Mouse (Mus musculus): ENCODE results near the gene Pmpcb.
A peak's percentile ranks its signal among the peaks of the same experiment; 100 is the strongest.
"Not testable (repeated sequence)": the region's sequence is repeated elsewhere in the genome, so short reads cannot be mapped to it uniquely, and the experiment has no call there.

The Pmpcb gene

DNA sequence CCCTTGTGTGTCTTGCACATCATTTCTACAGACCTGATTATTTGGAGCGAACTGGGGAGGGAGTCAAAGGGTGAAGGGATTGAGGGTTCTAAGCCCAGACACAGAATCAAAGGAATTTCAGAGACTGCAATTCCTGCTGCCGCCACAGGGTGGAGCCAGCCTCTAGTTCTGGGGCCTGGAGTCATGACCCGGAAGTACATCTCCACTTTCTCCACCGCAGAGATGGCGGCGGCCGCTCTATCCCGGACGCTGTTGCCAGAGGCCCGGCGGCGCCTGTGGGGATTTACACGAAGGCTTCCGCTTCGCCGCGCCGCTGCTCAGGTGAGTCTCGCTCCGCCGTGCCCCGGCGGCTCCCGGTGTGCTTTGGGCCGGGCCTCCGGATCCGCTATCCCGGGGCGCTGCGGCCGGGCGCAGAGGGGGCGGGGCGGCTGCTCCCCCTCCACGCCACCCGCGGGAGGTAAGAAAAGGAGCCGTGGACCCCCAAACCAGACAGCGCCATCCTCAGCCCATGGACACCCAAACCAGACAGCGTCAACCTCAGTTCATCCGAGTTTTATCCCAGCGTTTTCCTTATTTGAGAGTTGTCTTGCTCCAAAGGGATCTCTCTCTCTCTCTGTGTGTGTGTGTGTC is at the start of gene Pmpcb:
Gene Pmpcb, plus strand, starts transcription at position 186 of the 630 bp plus-strand sequence.
- peak; percentile 91 for DNase-seq

DNA sequence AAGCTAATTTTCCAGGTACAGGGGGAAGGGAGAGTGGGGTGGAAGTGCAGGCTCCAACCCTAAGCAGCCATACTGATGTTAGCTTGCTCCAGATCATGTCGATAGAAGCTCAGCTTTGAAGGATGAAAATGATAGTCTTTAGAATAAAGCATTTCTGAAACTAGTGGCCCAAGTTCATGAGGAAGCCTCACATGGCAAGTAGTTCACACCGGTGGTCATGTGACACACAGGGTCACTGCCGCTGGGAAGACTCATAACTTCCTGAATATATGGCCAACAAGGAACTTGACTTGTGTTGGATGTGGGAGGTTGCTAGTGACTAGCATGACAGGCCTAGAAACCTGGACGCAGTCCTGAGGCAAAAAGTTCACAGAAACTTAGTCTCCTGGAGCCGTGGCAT is 44.7 kb upstream of the Pmpcb start:
- no peak for DNase-seq

DNA sequence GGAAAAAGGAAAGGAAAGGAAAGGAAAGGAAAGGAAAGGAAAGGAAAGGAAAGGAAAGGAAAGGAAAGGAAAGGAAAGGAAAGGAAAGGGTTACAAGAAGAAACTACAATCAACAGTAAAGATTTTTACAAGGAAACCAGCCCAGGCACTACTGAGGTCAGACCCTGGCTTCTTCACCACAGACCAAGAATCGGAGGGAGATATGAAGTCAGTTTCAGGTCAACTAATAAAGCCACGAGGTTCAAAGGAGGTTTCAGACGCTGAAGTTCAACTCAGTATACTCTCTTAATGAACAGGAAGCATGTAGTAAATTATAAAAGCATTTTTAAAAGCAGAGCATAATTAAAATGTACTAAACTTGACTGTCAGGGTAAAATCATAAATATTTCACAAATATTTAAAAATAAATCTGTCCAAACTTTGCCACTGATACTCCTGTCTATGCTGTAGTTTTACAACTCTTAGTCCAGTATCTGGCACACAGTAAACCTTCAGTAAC is 43.5 kb upstream of the Pmpcb start:
- no peak for DNase-seq

DNA sequence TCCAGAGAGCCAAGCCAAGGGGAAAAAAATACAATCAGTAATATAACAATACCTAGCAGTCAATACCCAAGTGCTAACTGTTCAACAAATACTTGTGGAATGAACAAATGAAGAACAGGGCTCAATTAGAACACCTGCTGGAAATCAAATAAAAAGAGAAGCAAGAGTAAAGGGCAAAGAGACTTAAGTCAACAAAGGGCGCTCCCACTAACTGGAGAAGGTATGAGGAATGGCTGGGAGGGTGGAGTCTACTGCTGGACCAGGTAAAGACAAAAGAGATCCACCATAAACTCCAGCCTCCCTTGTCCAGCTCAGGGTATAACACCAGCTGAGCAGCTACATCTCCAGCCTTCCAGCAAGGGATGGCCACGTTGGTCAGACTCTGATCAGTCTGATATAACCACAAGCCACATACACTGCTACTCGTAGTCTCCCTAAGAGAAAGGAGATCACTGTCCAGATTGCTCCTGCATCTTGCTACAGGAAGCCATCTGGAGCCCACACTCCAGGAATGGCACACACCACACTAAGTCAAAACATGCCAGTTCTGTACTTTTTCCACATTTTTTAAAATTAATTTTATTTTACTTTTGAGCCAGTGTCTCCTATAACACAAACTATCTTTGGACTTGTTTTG is 42.0 kb upstream of the Pmpcb start:
- DNase-seq, result no peak

DNA sequence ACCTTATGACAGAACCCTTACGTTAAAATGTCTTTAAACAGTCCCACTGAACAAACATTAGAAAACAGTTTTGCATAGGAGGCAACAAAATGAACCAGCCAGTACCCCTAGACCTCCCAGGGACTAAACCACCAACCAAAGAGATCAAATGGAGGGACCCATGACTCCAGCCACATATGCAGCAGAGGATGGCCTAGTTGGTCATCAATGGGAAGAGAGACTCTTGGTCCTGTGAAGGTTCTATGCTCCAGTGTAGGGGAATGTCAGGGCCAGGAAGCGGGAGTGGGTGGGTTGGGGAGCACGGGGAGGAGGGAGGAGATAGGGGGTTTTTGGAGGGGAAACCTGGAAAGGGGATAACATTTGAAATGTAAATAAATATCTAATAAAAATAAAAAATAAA is 37.4 kb upstream of the Pmpcb start:
- DNase-seq, result not testable (repeated sequence)

DNA sequence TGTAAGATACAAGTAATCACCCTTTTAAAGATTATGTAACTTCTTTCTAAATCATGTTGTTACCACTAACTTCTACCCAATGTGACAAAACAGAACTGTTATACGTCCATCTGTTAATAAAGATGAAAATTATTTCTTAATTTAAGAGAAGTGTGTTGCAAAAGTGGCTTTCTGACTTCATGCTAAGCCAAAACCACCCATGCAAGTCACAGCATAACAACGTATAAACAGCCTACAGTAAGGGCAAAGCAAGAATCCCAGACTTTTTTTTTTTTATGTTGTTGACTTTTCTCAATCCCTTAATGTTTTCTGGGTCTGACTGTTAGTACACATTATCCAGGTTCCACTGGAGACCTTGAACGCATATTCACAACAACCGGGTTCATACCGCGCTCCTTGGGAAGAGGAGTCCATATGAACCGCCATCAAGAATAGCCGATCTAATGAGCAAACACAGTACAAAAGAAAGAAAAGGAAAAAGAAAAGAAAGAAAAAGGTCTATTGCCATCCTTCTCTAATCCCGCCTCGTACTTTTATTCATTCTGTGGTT is 36.6 kb upstream of the Pmpcb start:
- no peak for DNase-seq

DNA sequence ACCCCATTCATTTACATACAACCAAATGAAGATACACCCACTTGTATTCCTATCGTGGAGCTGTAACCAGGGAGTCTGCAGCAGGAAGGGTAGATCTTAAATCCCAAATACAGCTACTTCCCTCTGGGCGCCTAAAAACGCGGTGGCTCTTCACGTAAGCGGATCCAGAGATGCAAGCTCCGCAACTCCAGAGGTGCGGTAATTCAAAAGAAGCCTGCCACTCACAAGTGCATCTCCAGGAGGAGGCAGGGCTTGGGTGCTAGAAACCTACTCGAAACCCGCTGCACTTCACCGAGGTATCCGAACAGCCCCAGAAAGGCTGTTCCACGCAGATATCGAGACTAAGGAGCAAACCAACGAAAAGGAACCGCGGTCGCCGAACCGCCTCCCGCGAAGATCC is 36.0 kb upstream of the Pmpcb start:
- no peak for DNase-seq

DNA sequence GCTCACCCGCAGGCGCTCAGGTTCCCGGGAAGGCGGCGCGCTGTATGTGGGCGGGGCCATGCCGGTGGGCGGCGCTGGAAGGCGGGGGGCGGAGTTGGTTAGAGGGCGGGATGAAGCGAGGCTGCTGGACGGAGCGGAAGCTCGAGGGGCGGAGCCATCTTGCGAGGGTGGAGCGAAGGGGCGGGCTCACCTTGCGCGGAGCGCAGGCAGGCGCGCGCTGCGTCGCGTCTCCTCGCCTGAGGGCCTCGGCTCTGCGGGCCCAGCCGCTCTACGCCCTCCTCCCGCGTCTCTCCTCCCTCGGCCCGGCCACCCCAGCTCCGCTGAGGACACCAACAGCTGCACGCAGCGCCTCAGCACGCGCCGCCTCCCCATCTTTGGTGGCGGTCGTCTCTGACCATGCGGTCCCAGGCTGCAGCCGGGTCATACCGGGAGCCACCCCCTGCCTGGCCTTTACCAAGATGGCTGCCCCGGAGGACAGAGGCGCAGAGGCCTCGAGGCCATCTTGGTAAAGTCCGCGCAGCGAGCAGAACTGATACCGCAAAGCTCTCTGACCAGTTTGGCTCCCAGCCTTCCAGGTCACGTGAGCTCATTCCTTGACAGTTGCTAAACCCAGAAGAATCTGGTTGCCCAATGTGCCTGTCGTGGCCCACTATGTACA is 35.5 kb upstream of the Pmpcb start, which contains the start of gene Napepld:
Gene Napepld, minus strand, starts transcription at position 46 of the 658 bp plus-strand sequence.
- DNase-seq, result peak; percentile 100

DNA sequence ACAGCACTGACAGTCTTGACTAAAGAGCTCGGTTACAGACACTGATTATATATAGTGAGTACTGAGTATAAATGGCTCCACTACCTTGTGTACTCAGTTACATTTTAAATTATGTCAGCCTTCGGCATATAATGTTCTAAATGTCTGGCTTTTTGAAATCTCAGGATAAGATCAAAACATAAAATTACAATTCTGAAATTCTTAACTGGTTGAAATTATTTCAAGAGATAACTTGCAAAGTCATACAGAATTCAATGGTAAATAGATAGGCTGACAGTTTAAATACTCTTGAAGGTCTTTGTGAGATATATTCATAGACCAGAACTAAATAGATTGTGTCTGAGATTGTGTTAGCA is 35.0 kb upstream of the Pmpcb start:
- no peak for DNase-seq

DNA sequence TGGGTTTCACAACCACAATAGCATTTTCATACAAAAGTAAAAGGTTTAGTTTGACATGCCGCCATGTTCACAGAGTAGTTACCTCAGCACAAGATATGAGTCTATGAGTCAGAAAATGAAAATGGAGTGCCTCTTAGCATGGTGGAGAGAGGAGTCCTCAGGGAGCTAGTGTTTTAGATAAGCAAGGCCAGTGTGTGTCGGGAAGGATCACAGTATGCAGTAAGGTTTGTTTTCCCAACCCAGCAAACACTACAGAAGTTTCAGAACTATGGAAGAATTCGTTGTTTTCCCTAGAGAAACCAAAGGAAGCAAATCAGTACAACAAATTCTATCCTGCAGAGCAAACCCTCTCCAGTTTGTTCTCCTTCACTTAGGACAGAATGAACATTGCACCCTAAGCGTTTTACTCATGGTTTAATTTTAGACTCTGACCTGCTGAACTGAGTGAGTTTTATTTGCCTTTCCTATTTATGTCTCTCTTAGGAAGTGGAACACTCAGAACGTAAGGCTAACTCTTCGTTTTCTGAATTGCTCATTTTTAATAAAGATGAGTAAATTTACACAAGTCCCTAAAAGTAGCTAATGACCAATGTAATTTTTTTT is 34.0 kb upstream of the Pmpcb start:
- DNase-seq, result no peak

DNA sequence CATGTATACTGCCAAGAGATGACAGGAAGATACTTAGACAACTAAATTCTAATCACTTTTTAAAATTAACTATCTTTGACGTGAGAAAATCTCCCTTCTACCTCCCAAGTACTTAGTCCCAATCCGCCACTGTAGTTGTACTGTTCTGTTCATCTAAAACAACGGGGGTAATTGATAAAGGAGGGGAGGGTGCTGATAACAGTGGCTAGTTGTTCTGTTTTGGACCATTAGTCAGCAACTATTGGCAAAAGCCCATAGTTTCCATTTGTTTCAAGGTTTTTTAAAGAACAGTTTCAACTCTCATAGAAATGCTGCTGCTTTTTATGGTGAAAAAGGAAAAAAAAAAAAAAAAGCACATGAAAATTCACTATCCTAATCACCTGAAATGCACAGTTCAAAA is 33.2 kb upstream of the Pmpcb start:
- no peak for DNase-seq

DNA sequence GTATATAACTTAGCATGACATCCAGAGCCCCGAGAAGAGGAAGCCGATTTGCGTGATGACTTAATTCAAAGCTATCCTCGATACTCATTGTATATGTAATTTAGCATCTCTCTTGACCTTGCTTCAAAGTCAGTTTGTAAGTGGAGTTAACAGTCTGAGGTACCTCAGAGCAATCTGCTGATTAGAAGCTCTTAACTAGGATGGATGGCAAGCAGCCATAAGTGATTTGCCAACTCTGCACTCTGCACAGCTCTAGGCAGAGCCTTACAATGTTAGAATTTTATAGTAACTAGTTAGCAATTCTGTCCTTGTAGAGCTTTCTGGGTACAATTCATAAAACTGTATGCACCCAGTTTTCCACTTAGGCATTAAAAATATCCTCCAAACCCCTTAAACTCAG is 30.4 kb upstream of the Pmpcb start:
- no peak for DNase-seq

DNA sequence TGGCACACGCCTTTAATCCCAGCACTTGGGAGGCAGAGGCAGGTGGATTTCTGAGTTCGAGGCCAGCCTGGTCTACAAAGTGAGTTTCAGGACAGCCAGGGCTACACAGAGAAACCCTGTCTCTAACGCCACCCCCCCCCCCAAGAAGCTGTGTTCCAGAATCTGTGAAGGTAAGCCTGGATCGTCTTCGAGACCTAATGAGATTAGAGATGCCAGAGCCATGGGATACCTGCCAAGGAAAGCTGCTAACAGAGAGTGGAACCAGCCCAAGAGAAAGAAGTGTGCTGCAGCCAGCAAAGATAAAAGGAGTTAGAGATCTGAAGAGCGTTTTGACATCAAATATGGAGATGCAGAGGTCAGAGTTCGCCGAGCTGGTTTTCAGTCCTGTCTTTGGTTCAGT is 28.9 kb upstream of the Pmpcb start:
- DNase-seq, result not testable (repeated sequence)

DNA sequence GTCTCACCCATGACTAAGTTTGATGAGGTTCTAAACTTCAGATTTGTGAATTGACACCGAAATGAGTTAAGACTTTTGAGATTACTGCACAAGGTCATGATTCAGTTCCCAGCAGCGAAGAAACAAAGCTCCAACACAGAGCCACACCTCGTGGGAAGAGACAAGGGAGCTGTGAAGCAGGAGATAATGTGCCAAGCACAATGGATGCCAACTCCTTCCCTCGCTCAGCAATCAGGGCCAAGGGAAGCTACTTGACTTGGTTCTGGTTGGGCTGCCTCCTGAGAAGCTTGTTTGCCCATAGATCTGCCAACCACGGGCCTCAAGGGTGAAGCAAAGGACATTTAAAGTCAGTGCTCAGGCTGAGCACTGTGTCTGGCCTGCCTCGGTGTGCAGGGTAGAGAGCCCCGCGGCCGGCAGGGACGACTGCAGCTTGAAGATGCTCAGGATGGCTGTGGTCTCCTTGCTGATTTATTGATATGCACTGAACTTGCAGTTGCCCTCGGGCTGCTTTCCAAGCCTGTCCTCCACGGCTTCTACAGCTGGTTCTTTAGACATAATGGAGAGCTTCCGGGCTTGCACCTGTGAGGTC is 24.7 kb upstream of the Pmpcb start:
- no peak for DNase-seq

DNA sequence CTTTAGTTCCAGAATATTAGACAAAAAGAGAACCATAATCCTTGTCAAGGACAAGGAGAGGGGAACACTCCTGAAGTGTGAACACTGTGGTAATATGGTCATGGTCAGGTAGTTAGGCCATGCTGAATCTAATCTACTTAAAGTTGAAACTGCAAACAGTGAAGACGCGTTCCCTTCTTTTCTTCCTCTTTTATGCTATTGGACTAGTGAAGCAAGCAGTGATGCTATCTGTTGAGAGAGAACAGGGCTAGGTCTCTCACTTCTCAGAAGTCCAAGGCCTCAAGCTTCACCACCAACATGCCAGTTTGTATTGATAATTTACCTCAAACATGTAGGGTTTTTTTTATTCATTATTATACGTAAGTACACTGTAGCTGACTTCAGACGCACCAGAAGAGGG is 22.5 kb upstream of the Pmpcb start:
- no peak for DNase-seq

DNA sequence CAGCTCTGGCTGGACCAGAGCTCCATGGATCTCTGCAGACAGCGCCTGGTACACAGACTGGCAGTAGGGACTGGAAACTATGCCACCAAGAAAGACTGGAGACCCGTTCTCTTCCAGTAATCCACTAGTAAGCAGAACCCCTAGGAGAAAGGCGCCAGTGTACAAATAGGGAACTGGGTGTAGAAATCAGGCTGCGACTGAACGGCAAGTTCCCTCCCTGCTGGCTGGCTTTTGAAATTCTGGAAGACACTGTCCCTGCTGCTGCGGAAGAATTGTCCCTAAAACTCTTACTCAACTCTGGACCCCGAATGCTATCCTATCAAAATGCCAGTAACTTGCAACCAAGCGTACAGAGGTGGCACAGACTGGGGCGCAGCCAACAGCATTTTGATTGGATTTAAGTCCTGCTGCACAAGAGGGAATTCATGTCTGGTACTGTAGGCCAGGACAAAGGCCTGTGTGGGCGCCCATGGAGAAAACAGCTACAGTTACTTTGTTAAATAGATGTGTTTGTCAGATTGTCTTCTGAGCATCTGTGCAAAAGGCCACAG is 19.7 kb upstream of the Pmpcb start:
- no peak for DNase-seq

DNA sequence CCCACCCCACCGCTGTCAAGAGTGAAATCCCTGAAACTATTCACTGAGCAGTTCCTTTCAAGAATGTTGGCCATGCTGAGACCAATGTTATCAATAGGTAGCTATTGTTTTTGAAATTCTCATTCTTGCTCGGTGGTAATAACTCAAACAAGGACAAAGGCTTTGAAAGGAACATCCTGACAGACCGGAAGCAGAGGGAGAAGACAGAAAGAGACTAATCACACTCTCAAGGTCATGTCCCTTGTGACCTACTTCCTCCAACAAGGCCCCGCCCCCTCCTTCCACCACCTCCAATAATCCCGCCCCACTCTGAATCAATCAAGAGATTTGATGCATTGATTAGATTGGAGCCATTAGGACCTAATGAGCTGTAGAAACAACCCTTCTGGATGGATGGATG is 18.4 kb upstream of the Pmpcb start:
- no peak for DNase-seq

DNA sequence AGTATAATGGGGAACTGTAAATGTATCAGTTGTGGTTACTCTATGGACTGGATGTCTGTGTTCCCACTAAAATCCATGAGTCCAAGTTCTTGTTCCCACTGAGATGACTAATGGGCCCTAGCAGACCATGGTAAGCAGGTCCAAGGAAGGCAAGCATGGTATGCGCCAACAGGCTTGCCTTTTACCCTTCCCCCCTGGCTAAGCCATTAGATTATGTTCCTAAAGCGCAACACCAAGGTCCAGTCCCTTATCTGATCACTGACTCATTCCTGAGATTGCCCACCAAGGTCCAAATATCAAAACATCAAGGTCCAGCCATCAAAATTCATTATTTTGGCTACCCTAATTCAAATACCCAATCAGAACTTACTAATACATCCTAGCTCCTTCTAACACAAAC is 17.7 kb upstream of the Pmpcb start:
- DNase-seq, result no peak

DNA sequence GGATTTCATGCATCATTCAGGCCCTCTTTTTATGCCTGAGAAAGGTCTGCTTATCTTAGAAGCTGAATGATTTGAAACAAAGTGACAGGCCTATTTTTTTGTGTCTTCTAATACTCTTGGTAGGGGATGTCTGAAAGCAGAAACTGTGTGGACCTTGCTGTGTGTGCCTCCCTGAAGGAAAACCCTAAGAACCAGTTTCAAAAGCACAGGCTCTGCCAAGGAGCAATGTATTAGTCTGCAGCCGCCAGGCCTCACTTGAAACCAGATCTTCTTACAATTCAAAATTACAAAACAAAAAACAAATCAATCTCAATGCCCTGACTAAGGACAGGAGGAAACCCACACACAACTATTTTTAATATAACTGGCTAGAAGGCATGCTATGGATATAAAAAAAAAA is 12.5 kb upstream of the Pmpcb start:
- DNase-seq, result no peak

DNA sequence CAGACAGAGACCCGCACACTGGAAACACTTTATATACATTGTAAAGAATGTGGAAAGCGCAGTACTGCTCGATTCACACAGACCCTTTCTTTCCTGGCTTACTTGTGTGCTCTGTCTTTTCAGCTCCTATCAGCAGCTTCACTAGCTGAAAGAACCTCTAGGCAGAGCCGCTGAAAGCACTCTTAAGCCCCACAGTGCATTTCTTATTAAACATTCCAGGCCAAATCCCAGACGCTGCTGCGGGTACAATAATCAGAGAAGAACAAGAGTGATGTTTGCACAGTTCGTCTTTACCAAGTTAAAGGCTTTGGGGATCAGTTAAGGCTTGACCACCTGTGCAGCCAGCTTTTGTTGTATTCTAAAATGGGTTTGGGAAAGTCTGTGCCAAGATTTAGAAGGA is 12.1 kb upstream of the Pmpcb start:
- DNase-seq, result no peak

DNA sequence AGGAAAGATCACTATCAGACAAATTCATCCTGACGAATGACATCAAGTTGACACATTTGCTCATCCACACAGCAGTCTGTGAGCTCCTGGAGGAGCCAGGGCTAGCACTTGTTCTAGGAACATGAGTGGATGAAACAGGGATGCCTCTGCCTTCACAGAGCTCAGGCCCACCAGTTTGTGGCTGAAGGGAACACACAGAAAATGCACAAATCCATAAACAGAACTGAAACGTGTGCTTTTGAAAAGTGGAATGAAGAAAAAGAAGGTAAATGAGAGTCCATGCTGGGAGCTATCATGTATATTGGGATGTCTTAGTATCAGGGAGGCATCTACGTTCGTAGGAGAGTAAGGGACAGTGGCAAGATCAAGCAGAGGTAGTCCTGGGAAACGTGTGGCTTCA is 7.8 kb upstream of the Pmpcb start:
- no peak for DNase-seq

DNA sequence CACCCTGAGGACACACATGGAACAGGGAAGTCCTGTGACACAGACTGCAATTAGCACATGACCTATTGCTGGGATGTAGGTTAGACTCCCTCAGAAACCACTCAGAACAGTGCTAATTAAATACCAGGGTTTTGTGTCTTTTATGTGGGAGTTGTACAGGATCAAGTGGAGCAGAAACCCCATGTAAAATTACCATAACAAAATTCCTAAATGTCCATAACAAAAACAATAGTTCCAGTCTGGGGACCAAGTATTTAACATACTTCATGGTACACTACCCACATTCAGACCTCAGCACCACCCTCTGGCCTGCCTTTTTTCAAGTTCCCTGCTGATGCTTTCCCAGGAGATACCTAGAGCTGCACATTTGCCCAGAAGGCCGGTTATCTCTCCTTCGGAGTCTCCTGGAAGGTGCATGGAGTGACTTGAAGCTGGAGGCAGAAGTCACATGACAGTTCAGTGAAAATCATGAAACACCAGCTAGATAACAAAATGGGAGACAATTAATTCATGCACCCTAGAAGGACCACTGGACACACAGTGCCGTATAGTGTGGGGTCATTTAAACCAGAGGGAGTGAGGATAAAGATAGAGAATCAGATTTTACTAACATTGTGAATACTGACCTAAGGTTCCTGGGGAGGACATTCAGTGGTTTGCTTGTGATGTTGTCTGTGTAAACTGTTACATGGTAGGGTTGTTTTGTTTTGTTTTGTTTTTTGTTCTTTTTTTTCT is 4.6 kb upstream of the Pmpcb start:
- DNase-seq, result no peak

Data from thymus, postnatal 4 days (tissue).